Comparison of ENCODE assay signal across 18 mouse cellular contexts in the genomic region with DNA sequence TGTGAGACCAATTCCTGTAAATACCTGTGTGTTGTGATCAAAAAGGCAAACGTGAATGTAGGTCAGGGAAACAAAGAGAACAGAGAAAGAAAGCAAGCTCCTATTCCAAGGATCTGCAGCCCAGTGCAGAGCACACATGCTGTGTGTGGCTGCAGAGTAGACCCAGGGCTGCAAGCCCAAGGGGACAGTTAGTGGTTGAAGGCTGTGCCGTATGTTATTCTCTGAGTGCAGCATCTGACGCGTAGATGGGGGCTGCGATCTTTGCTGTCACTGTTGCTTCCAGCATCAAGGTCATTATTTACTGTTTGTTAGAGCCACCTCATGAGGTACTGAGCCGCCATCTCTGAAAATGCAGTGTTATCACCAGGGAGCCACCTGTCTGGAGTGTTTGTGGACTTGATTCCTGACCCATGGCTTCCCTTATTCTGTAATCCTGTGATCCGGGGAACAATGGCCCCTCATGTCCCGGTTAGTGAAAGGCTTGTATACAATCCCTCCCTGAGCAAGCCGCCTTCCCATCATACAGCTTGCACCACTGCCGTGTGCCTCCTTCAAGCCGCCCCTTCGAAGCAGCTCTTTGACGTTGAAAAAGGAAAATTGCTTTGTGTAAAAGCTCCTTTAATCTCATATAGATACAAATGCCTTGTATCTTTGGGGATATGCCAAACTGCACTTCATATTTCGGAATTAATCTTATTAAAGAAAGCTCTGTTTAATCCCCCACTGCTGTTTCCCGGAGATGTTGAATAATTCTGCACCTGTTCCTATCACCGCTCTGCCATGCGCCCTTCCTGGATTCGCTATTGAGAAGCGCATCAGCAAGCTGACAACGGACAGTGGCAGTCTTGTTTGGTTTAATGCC. TPM values are rescaled to one million over a fixed set of nuclear protein-coding genes. Genes with fewer than 3 reads are reported as not detected.
A peak's percentile ranks its signal among the peaks of the same experiment; 100 is the strongest.
DNase-seq lines count a peak whose midpoint lies in the region; ATAC-seq lines count a peak whose summit lies in the region.
"Had no signal": no experiment of that assay in that cellular context is flagged by ENCODE, and none has a peak within 500 bp of the region (broad histone marks: within the 10 kb centered on the region; RNA-seq: fewer than 3 reads in every experiment).

No protein-coding gene starts in this region.

- H3K4me2 ChIP-seq in neural tube, embryonic 11.5 days (ENCODE audit: low read depth): no peak overlapping the region
- no peak overlapping the region for H3K4me2 ChIP-seq in hindbrain, embryonic 16.5 days (ENCODE audit: low read length)
- H3K4me2 ChIP-seq in midbrain, embryonic 16.5 days (ENCODE audit: low read length): peak overlapping the region; percentile 27
- H3K4me2 ChIP-seq: embryonic facial prominence, embryonic 15.5 days; heart, embryonic 11.5 days; liver, embryonic 12.5 days had no signal

- DNase-seq in neural tube, embryonic 11.5 days (ENCODE audit: low spot score): peak; percentile 29
- no peak for DNase-seq in neural tube, embryonic 10.5 days (ENCODE audit: extremely low spot score, low spot score)
- DNase-seq in kidney, adult 8-10 months: no peak
- DNase-seq in kidney, postnatal 36 days: no peak
- DNase-seq in lung, postnatal 25 days (ENCODE audit: low spot score): no peak
- DNase-seq: cerebellum, adult 18-20 months; gastrocnemius, postnatal 36 days; heart, postnatal 36 days; kidney, adult 11 months; kidney, postnatal 25 days; layer of hippocampus, postnatal 36 days had no signal

- H3K4me3 ChIP-seq in neural tube, embryonic 11.5 days (ENCODE audit: low read depth, low read length): no peak overlapping the region
- no peak overlapping the region for H3K4me3 ChIP-seq in hindbrain, embryonic 16.5 days (ENCODE audit: low read length)
- no peak overlapping the region for H3K4me3 ChIP-seq in midbrain, embryonic 16.5 days (ENCODE audit: low read depth, low read length)
- H3K4me3 ChIP-seq: embryonic facial prominence, embryonic 15.5 days; liver, embryonic 12.5 days had no signal

- no peaks in the 10 kb centered on the region for H3K4me1 ChIP-seq in neural tube, embryonic 11.5 days (ENCODE audit: control insufficient read depth, insufficient read depth, low read length)
- H3K4me1 ChIP-seq in hindbrain, embryonic 16.5 days (ENCODE audit: control insufficient read depth, insufficient read depth, low read depth, low read length): peaks cover 2% of the 10 kb centered on the region
- peaks cover 17% of the 10 kb centered on the region for H3K4me1 ChIP-seq in midbrain, embryonic 16.5 days (ENCODE audit: control insufficient read depth, insufficient read depth, low read length)
- H3K4me1 ChIP-seq: embryonic facial prominence, embryonic 15.5 days; liver, embryonic 12.5 days had no signal

- no peak overlapping the region; the same call in 1 of the 2 replicates for H3K27ac ChIP-seq in neural tube, embryonic 11.5 days (ENCODE audit: low read depth, low read length)
- peak overlapping the region; percentile 55 for H3K27ac ChIP-seq in hindbrain, embryonic 16.5 days (ENCODE audit: low read depth, low read length)
- peak overlapping the region; percentile 68 for H3K27ac ChIP-seq in midbrain, embryonic 16.5 days (ENCODE audit: low read length)
- H3K27ac ChIP-seq: embryonic facial prominence, embryonic 15.5 days; liver, embryonic 12.5 days had no signal

- no peaks in the 10 kb centered on the region for H3K27me3 ChIP-seq in neural tube, embryonic 11.5 days (ENCODE audit: control insufficient read depth, insufficient read depth, low read length)
- H3K27me3 ChIP-seq in hindbrain, embryonic 16.5 days (replicated peaks; ENCODE audit: control insufficient read depth, insufficient read depth, low read length): no peaks in the 10 kb centered on the region
- no peaks in the 10 kb centered on the region for H3K27me3 ChIP-seq in midbrain, embryonic 16.5 days (ENCODE audit: control insufficient read depth, insufficient read depth, low read depth, low read length)
- H3K27me3 ChIP-seq: embryonic facial prominence, embryonic 15.5 days; liver, embryonic 12.5 days had no signal

- no peaks in the 10 kb centered on the region for H3K9me3 ChIP-seq in neural tube, embryonic 11.5 days (ENCODE audit: control insufficient read depth, low read length)
- H3K9me3 ChIP-seq in hindbrain, embryonic 16.5 days (ENCODE audit: control insufficient read depth, low read length): no peaks in the 10 kb centered on the region
- H3K9me3 ChIP-seq in midbrain, embryonic 16.5 days (replicated peaks; ENCODE audit: control insufficient read depth, low read length, poor library complexity, severe bottlenecking): no peaks in the 10 kb centered on the region
- H3K9me3 ChIP-seq: embryonic facial prominence, embryonic 15.5 days; G1E; liver, embryonic 12.5 days had no signal

- H3K36me3 ChIP-seq in neural tube, embryonic 11.5 days (ENCODE audit: control insufficient read depth, insufficient read depth, low read length): no peaks in the 10 kb centered on the region
- no peaks in the 10 kb centered on the region for H3K36me3 ChIP-seq in hindbrain, embryonic 16.5 days (ENCODE audit: control insufficient read depth, insufficient read depth, low read length)
- no peaks in the 10 kb centered on the region for H3K36me3 ChIP-seq in midbrain, embryonic 16.5 days (ENCODE audit: control insufficient read depth, insufficient read depth, low read length)
- H3K36me3 ChIP-seq: embryonic facial prominence, embryonic 15.5 days; G1E; liver, embryonic 12.5 days had no signal

- no peak overlapping the region for H3K9ac ChIP-seq in neural tube, embryonic 11.5 days (ENCODE audit: low read length)
- H3K9ac ChIP-seq in hindbrain, embryonic 16.5 days (ENCODE audit: low read depth, low read length): 0 out of 2 replicates have a peak overlapping the region, but pooled peaks have one; percentile 49
- peak overlapping the region; percentile 32; the same call in 1 of the 2 replicates for H3K9ac ChIP-seq in midbrain, embryonic 16.5 days (ENCODE audit: low read depth, low read length)
- H3K9ac ChIP-seq: embryonic facial prominence, embryonic 15.5 days; liver, embryonic 12.5 days had no signal

- peak; percentile 63; the same call in 1 of the 2 replicates for ATAC-seq in neural tube, embryonic 11.5 days (ENCODE audit: insufficient read depth, low FRiP score, low TSS enrichment)
- ATAC-seq in hindbrain, embryonic 16.5 days: peak; percentile 72
- peak; percentile 90 for ATAC-seq in midbrain, embryonic 16.5 days
- ATAC-seq: liver, embryonic 12.5 days had no signal

- 62% methylated on average over 20 of the region's 20 CpGs for WGBS in neural tube, embryonic 11.5 days
- WGBS in hindbrain, embryonic 16.5 days: 31% methylated on average over 20 of the region's 20 CpGs
- WGBS in midbrain, embryonic 16.5 days: 8% methylated on average over 20 of the region's 20 CpGs

RNA-seq across cellular contexts. Expression of gene Erich6b, which starts 5.1 kb away (rescaled TPM):
- not detected in 2 replicates for polyA plus RNA-seq in neural tube, embryonic 11.5 days (2014; fragmentation: Nextera tagmentation; extraction: Ambion mirVana)
- polyA plus RNA-seq in hindbrain, embryonic 16.5 days (2015; fragmentation: Nextera tagmentation; extraction: Ambion mirVana): not detected in 2 replicates
- not detected in 2 replicates for polyA plus RNA-seq in midbrain, embryonic 16.5 days (2015; fragmentation: Nextera tagmentation; extraction: Ambion mirVana)
- polyA plus RNA-seq: embryonic facial prominence, embryonic 15.5 days; G1E; heart, embryonic 11.5 days; liver, embryonic 12.5 days; lung, embryonic 16.5 days had no signal

RNA-seq across cellular contexts. Expression of gene Spert, which starts 54.3 kb away (rescaled TPM):
- polyA plus RNA-seq in neural tube, embryonic 11.5 days (2014; fragmentation: Nextera tagmentation; extraction: Ambion mirVana): not detected in 2 replicates
- polyA plus RNA-seq in hindbrain, embryonic 16.5 days (2015; fragmentation: Nextera tagmentation; extraction: Ambion mirVana): not detected in 2 replicates
- polyA plus RNA-seq in midbrain, embryonic 16.5 days (2015; fragmentation: Nextera tagmentation; extraction: Ambion mirVana): not detected in 2 replicates
- polyA plus RNA-seq: embryonic facial prominence, embryonic 15.5 days; G1E; heart, embryonic 11.5 days; liver, embryonic 12.5 days; lung, embryonic 16.5 days had no signal
